Mouse (Mus musculus): Measurements from ENCODE around the gene Crk.

- TF ChIP-seq CTCF (IDR thresholded peaks at IDR 0.05; ENCODE audit: low read depth, low read length) = no peak
- TF ChIP-seq POLR2A (IDR thresholded peaks at IDR 0.05; ENCODE audit: insufficient read depth, low read length) = no peak
- TF ChIP-seq EP300 (IDR thresholded peaks at IDR 0.05; ENCODE audit: insufficient read depth, low read depth, low read length) = no peak
These were observed 546 bp downstream of the Crk start for GRCm38 (mm10) chr11:75679439-75680171.
